8 mouse cellular contexts compared by ENCODE assay signal in genomic region chr19:3687676-3688171, GRCm38 (mm10). TPM values are rescaled to one million over a fixed set of nuclear protein-coding genes. Genes with fewer than 3 reads are reported as not detected.
DNase-seq lines count a peak whose midpoint lies in the region; ATAC-seq and TF ChIP-seq lines count a peak whose summit lies in the region.

No protein-coding gene starts in this region.

- H3K27ac ChIP-seq in intestine, embryonic 16.5 days (ENCODE audit: low read length), result no peak overlapping the region
- peak overlapping the region; percentile 95 for H3K27ac ChIP-seq in liver, postnatal 0 days (ENCODE audit: low read depth)

- no peaks in the 10 kb centered on the region for H3K36me3 ChIP-seq in intestine, embryonic 16.5 days (ENCODE audit: control insufficient read depth, insufficient read depth, low read length)
- no peaks in the 10 kb centered on the region for H3K36me3 ChIP-seq in liver, postnatal 0 days (replicated peaks; ENCODE audit: insufficient read depth, low read length)

- no peak overlapping the region for H3K4me3 ChIP-seq in intestine, embryonic 16.5 days (ENCODE audit: low read length)
- no peak overlapping the region for H3K4me3 ChIP-seq in liver, postnatal 0 days (ENCODE audit: low read depth, low read length)

- peak; percentile 23 for TF ChIP-seq CTCF in liver, postnatal 0 days (IDR thresholded peaks at IDR 0.05; ENCODE audit: low read depth)

- H3K9ac ChIP-seq in intestine, embryonic 16.5 days (ENCODE audit: low read depth, low read length), result no peak overlapping the region
- H3K9ac ChIP-seq in liver, postnatal 0 days (replicated peaks), result no peak overlapping the region

- intact Hi-C loops in left cerebral cortex, postnatal 14 days (cut with DNase I), result no loop called here
- intact Hi-C loops in left cerebral cortex, postnatal 36 days (cut with DNase I), result no loop called here

- H3K9me3 ChIP-seq in intestine, embryonic 16.5 days (ENCODE audit: control insufficient read depth, low read length), result 0 out of 2 replicates have a peak, but pooled peaks cover 2% of the 10 kb centered on the region
- no peaks in the 10 kb centered on the region for H3K9me3 ChIP-seq in liver, postnatal 0 days (ENCODE audit: low read length)

- ATAC-seq in intestine, embryonic 16.5 days, result peak; percentile 14; the same call in 1 of the 2 replicates
- ATAC-seq in liver, postnatal 0 days, result peak; percentile 60

- H3K4me2 ChIP-seq in intestine, embryonic 16.5 days (ENCODE audit: low read depth, low read length), result no peak overlapping the region
- H3K4me2 ChIP-seq in liver, postnatal 0 days (ENCODE audit: low read depth, low read length), result peak overlapping the region; percentile 91

- WGBS in intestine, embryonic 16.5 days, result 43% methylated on average over 5 of the region's 5 CpGs
- WGBS in liver, postnatal 0 days (ENCODE audit: insufficient replicate concordance), result 20% methylated on average over 5 of the region's 5 CpGs

- DNase-seq in left cerebral cortex, postnatal 14 days (ENCODE audit: low spot score in 2 of 2), result peak; percentile 31 to 53
- DNase-seq in left cerebral cortex, adult 8-10 months (ENCODE audit: low spot score in 2 of 2), result no peak
- DNase-seq in embryo, embryonic 11 days, result peak; percentile 70
- DNase-seq in liver, postnatal 0 days, result peak; percentile 60
- no peak for DNase-seq in testis, postnatal 10 days (ENCODE audit: low spot score)
- DNase-seq in T-cell, adult 2 months (ENCODE audit: low spot score), result no peak
- no peak for DNase-seq in left cerebral cortex, postnatal 36 days (ENCODE audit: low spot score in 2 of 2)

- H3K4me1 ChIP-seq in intestine, embryonic 16.5 days (ENCODE audit: control insufficient read depth, insufficient read depth, low read length), result peaks cover 32% of the 10 kb centered on the region
- peaks cover 38% of the 10 kb centered on the region for H3K4me1 ChIP-seq in liver, postnatal 0 days (ENCODE audit: insufficient read depth)

- no peaks in the 10 kb centered on the region for H3K27me3 ChIP-seq in intestine, embryonic 16.5 days (replicated peaks; ENCODE audit: control insufficient read depth, insufficient read depth, low read length)
- H3K27me3 ChIP-seq in liver, postnatal 0 days (ENCODE audit: insufficient read depth, low read length), result no peaks in the 10 kb centered on the region

- no peak for TF ChIP-seq EP300 in liver, postnatal 0 days (IDR thresholded peaks at IDR 0.05; ENCODE audit: low read depth)

RNA-seq across cellular contexts. Expression of gene Lrp5, which starts 1.4 kb away (rescaled TPM):
- total RNA-seq in left cerebral cortex, postnatal 14 days (2021), result 10 to 100 TPM in 1 of 2 experiments, 1 to 10 TPM in 1; 9.5 to 10.5 TPM
- total RNA-seq in left cerebral cortex, adult 8-10 months (2022), result 10 to 100 TPM in 1 of 4 experiments, 1 to 10 TPM in 3; 7.9 to 10.6 (median 8.4) TPM
- polyA plus RNA-seq in intestine, embryonic 16.5 days (2015; fragmentation: Nextera tagmentation; extraction: Ambion mirVana), result 4.2 and 4.4 TPM in 2 replicates
- polyA plus RNA-seq in liver, postnatal 0 days (2015; fragmentation: Nextera tagmentation; extraction: Ambion mirVana), result 2.7 and 3.6 TPM in 2 replicates
- total RNA-seq in left cerebral cortex, postnatal 36 days (2021), result 1 to 10 TPM; 9.1 to 9.2 TPM

RNA-seq across cellular contexts. Expression of gene 1810055G02Rik, which starts 20.4 kb away (rescaled TPM):
- 10 to 100 TPM; 42.8 to 52.3 TPM for total RNA-seq in left cerebral cortex, postnatal 14 days (2021)
- 10 to 100 TPM; 25.9 to 28.3 (median 26.3) TPM for total RNA-seq in left cerebral cortex, adult 8-10 months (2022)
- 53.8 and 65.6 TPM in 2 replicates for polyA plus RNA-seq in intestine, embryonic 16.5 days (2015; fragmentation: Nextera tagmentation; extraction: Ambion mirVana)
- 48.2 and 52.7 TPM in 2 replicates for polyA plus RNA-seq in liver, postnatal 0 days (2015; fragmentation: Nextera tagmentation; extraction: Ambion mirVana)
- 10 to 100 TPM; 32.7 to 33.5 TPM for total RNA-seq in left cerebral cortex, postnatal 36 days (2021)

Comparison
In these comparisons a context has a peak if more than half of its experiments do, and no peak if none do; other contexts are left out.
1. DNase-seq: peak in left cerebral cortex, postnatal 14 days (2 of 2), embryo, embryonic 11 days (single experiment) and liver, postnatal 0 days (single experiment); none in left cerebral cortex, adult 8-10 months (0 of 2), testis, postnatal 10 days (single experiment), T-cell, adult 2 months (single experiment) and left cerebral cortex, postnatal 36 days (0 of 2).